ENCODE assay signal across 10 mouse cellular contexts in the genomic region with DNA sequence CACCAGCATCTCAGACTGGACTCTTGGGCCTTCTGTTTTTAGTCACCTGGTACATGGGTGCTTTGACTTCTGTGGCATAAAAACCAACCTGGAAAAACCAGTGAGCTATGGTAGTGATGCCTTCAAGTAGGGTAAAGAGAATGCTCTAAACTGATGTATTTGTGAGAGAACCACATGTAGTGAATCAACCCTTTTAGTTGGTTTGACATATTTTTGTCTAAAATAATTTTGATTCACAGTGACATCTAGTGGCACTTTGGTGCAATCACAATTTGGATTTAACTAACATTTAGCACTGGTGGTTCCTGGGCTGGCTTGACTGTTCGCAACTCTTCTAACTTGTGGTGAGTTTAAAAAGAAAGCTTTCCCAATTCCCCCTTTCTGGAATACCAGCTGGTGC. TPM values are rescaled to one million over a fixed set of nuclear protein-coding genes. Genes with fewer than 3 reads are reported as not detected.
A peak's percentile ranks its signal among the peaks of the same experiment; 100 is the strongest.
DNase-seq lines count a peak whose midpoint lies in the region; ATAC-seq and TF ChIP-seq lines count a peak whose summit lies in the region.
"Had no signal": no experiment of that assay in that cellular context is flagged by ENCODE, and none has a peak within 500 bp of the region (broad histone marks: within the 10 kb centered on the region; RNA-seq: fewer than 3 reads in every experiment).

No protein-coding gene starts in this region.

- 79% methylated on average over 1 of the region's 1 CpGs for WGBS in kidney, postnatal 0 days

- H3K4me3 ChIP-seq in kidney, postnatal 0 days (replicated peaks; ENCODE audit: low read depth, low read length): no peak overlapping the region
- no peak overlapping the region for H3K4me3 ChIP-seq in CH12.LX (replicated peaks in 1 of 3; ENCODE audit: low read depth in 2 of 3, low read length in 2 of 3, poor library complexity in 1 of 3)
- H3K4me3 ChIP-seq: limb, embryonic 12.5 days had no signal

- TF ChIP-seq RAD21 in CH12.LX (IDR thresholded peaks at IDR 0.05; ENCODE audit: low read depth, low read length): peak; percentile 61

- H3K9me3 ChIP-seq in kidney, postnatal 0 days (replicated peaks; ENCODE audit: low read length): no peaks in the 10 kb centered on the region
- no peaks in the 10 kb centered on the region for H3K9me3 ChIP-seq in CH12.LX (replicated peaks; ENCODE audit: low read length)
- H3K9me3 ChIP-seq: limb, embryonic 12.5 days had no signal

- TF ChIP-seq EP300 in CH12.LX (IDR thresholded peaks at IDR 0.05; ENCODE audit: low read length): no peak

- in situ Hi-C loops in CH12.LX (cut with MboI; ENCODE audit: low pct_ligation_motif_present, low pct_unique_long_range_greater_than_20kb, low sequenced_read_pairs): no loop called here

- no peaks in the 10 kb centered on the region for H3K4me1 ChIP-seq in kidney, postnatal 0 days (replicated peaks; ENCODE audit: insufficient read depth, low read length)
- no peaks in the 10 kb centered on the region for H3K4me1 ChIP-seq in CH12.LX (ENCODE audit: control insufficient read depth in 1 of 2, insufficient read depth in 2 of 2)
- H3K4me1 ChIP-seq: limb, embryonic 12.5 days had no signal

- H3K27me3 ChIP-seq in kidney, postnatal 0 days (ENCODE audit: insufficient read depth, low read length): no peaks in the 10 kb centered on the region
- H3K27me3 ChIP-seq in CH12.LX (replicated peaks): no peaks in the 10 kb centered on the region
- H3K27me3 ChIP-seq: limb, embryonic 12.5 days had no signal

- no peak for ATAC-seq in kidney, postnatal 0 days (replicated peaks; ENCODE audit: low FRiP score, low read depth)

- no peak overlapping the region for H3K27ac ChIP-seq in kidney, postnatal 0 days
- H3K27ac ChIP-seq in CH12.LX (ENCODE audit: insufficient read depth, low read depth): no peak overlapping the region
- H3K27ac ChIP-seq: limb, embryonic 12.5 days had no signal

- dilution Hi-C loops in CH12.LX (cut with MboI; ENCODE audit: extremely low pct_ligation_motif_present, extremely low pct_unique_long_range_greater_than_20kb, low sequenced_read_pairs): no loop called here

- H3K36me3 ChIP-seq in kidney, postnatal 0 days (ENCODE audit: insufficient read depth, low read length): no peaks in the 10 kb centered on the region
- H3K36me3 ChIP-seq in CH12.LX (replicated peaks in 1 of 2; ENCODE audit: control insufficient read depth in 1 of 2, insufficient read depth in 1 of 2, low read length in 1 of 2): no peaks in the 10 kb centered on the region
- H3K36me3 ChIP-seq: limb, embryonic 12.5 days had no signal

- no peak overlapping the region for H3K9ac ChIP-seq in kidney, postnatal 0 days (ENCODE audit: low read depth, low read length)
- no peak overlapping the region for H3K9ac ChIP-seq in CH12.LX (ENCODE audit: insufficient read depth, low read depth)
- H3K9ac ChIP-seq: limb, embryonic 12.5 days had no signal

- DNase-seq in kidney, postnatal 0 days (ENCODE audit: low spot score): peak; percentile 77
- DNase-seq in kidney, adult 9 months: no peak
- DNase-seq in CH12.LX (ENCODE audit: extremely low read depth) (peak; percentile 38), adipocyte (ENCODE audit: low spot score) (peak; percentile 54)
- DNase-seq in mesoderm, embryonic 11.5 days (ENCODE audit: low read depth, low spot score): peak; percentile 26
- no peak for DNase-seq in spleen, postnatal 10 days (ENCODE audit: low spot score in 2 of 2)
- DNase-seq in adrenal gland, adult 2 months: no peak
- DNase-seq: gastrocnemius, postnatal 36 days; right cerebral cortex, postnatal 25 days had no signal

- no peak overlapping the region for H3K4me2 ChIP-seq in kidney, postnatal 0 days (ENCODE audit: low read length)
- H3K4me2 ChIP-seq in CH12.LX (ENCODE audit: insufficient read depth, low read depth, poor library complexity, severe bottlenecking): no peak overlapping the region
- H3K4me2 ChIP-seq: limb, embryonic 12.5 days had no signal

- no peaks in the 10 kb centered on the region for H3K79me2 ChIP-seq in CH12.LX (replicated peaks; ENCODE audit: control insufficient read depth, extremely low read depth, insufficient read depth, poor library complexity, severe bottlenecking)

- peak; percentile 69 for TF ChIP-seq CTCF in kidney, postnatal 0 days (IDR thresholded peaks at IDR 0.05; ENCODE audit: low read depth)
- peak; percentile 45 to 71; a peak in 3 of 4 replicates for TF ChIP-seq CTCF in CH12.LX (conservative IDR thresholded peaks at IDR 0.05 in 1 of 2, IDR thresholded peaks at IDR 0.05 in 1 of 2; ENCODE audit: low read depth in 2 of 2, low read length in 2 of 2)

- no peak for TF ChIP-seq POLR2A in CH12.LX (IDR thresholded peaks at IDR 0.05; ENCODE audit: low read depth, low read length)

TF ChIP-seq in CH12.LX, 34 proteins besides CTCF, POLR2A, EP300 and RAD21:
- TF ChIP-seq SMC3 (IDR thresholded peaks at IDR 0.05; ENCODE audit: low read depth, low read length) (peak; percentile 55), E2F4 (IDR thresholded peaks at IDR 0.05; ENCODE audit: insufficient replicate concordance, low read depth, low read length) (no peak), HCFC1 (IDR thresholded peaks at IDR 0.05; ENCODE audit: low read depth, low read length) (no peak), POLR2AphosphoS2 (IDR thresholded peaks at IDR 0.05; ENCODE audit: low read depth, low read length) (no peak), KAT2A (IDR thresholded peaks at IDR 0.05; ENCODE audit: insufficient replicate concordance, low read length) (no peak), TBP (conservative IDR thresholded peaks at IDR 0.05; ENCODE audit: low read depth, low read length) (peak; percentile 45; the same call in 1 of the 2 replicates), IRF4 (IDR thresholded peaks at IDR 0.05; ENCODE audit: low read depth, low read length) (no peak), SIN3A (IDR thresholded peaks at IDR 0.05; ENCODE audit: low read length) (no peak), MAZ (IDR thresholded peaks at IDR 0.05; ENCODE audit: low read depth, low read length) (no peak), NRF1 (IDR thresholded peaks at IDR 0.05; ENCODE audit: low read depth, low read length) (no peak), USF2 (conservative IDR thresholded peaks at IDR 0.05; ENCODE audit: low read depth, low read length) (no peak)

RNA-seq across cellular contexts. Expression of a gene that starts 53.7 kb away (rescaled TPM):
- polyA plus RNA-seq in kidney, postnatal 0 days (2015; fragmentation: Nextera tagmentation; extraction: Ambion mirVana): 0.14 and 0.72 TPM in 2 replicates
- total RNA-seq in CH12.LX (2012; rRNA removed) (7.9 and 11.2 TPM in 2 replicates), CH12.LX (2014; rRNA removed) (12.3 and 13.7 TPM in 2 replicates)
- 3.8 and 5.0 TPM in 2 replicates for polyA plus RNA-seq in CH12.LX (2012; ENCODE audit: insufficient read length, low read depth)
- under 1 TPM; 0.52 to 0.97 TPM for total RNA-seq in adrenal gland, adult 2 months (2021)
- polyA plus RNA-seq in adrenal gland, adult 2 months (2012; rRNA removed): 0.19 TPM in 1 of 2 replicates, not detected in the other
- polyA plus RNA-seq: limb, embryonic 12.5 days had no signal

Comparison
In these comparisons a context has a peak if more than half of its experiments do, and no peak if none do; other contexts are left out.
1. DNase-seq: peak in kidney, postnatal 0 days (single experiment), CH12.LX (single experiment), adipocyte (single experiment) and mesoderm, embryonic 11.5 days (single experiment); none in kidney, adult 9 months (single experiment), spleen, postnatal 10 days (0 of 2) and adrenal gland, adult 2 months (single experiment).